ENCODE assay signal across 16 mouse cellular contexts in the genomic region with DNA sequence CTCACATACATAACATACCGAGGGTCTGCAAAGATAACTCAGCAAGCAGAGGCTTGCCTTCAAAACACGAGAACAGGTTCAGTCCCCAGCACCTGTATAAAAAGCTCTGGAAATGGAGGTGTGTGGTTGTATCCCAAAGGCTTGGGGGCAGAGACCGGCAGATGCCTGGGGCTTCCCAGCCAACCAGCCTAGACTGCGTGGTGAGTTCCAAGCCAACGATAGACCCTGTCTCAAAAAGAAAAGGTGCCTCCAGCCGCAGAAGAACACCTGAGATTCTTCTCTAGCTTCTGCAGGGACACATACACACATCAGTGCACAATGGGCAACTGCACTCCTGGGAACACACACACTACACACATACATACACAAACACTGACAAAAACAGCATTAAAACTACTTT.
DNase-seq lines count a peak whose midpoint lies in the region.
"Had no signal": no experiment of that assay in that cellular context is flagged by ENCODE, and none has a peak within 500 bp of the region (broad histone marks: within the 10 kb centered on the region; RNA-seq: fewer than 3 reads in every experiment).

No protein-coding gene starts in this region.

- no peaks in the 10 kb centered on the region for H3K27me3 ChIP-seq in heart, embryonic 10.5 days (ENCODE audit: insufficient read depth, poor library complexity, severe bottlenecking)
- H3K27me3 ChIP-seq: Patski had no signal

- no peak overlapping the region for H3K27ac ChIP-seq in heart, embryonic 10.5 days

- H3K4me1 ChIP-seq in heart, embryonic 10.5 days: no peaks in the 10 kb centered on the region

- H3K9me3 ChIP-seq in heart, embryonic 10.5 days: 0 out of 2 replicates have a peak, but pooled peaks cover 12% of the 10 kb centered on the region

- H3K4me3 ChIP-seq in heart, embryonic 10.5 days: no peak overlapping the region

- intact Hi-C loops in heart, postnatal 36 days (cut with DNase I): no loop called here
- intact Hi-C loops in heart, postnatal 10 days (cut with DNase I): no loop called here

- H3K36me3 ChIP-seq in heart, embryonic 10.5 days: no peaks in the 10 kb centered on the region
- H3K36me3 ChIP-seq: G1E had no signal

- WGBS in heart, embryonic 10.5 days: 79% methylated on average over 6 of the region's 6 CpGs

- peak; percentile 68 for DNase-seq in heart, adult 11 months
- DNase-seq in heart, postnatal 36 days: no peak
- DNase-seq in heart, embryonic 10.5 days (ENCODE audit: low spot score): peak; percentile 63
- no peak for DNase-seq in heart, postnatal 10 days
- DNase-seq: adrenal gland, adult 2 months; adrenal gland, adult 8-10 months; adrenal gland, postnatal 10 days; adrenal gland, postnatal 14 days; adrenal gland, postnatal 25 days; adrenal gland, postnatal 36 days; B cell, adult 2 months; cerebellum, adult 11 months; cerebellum, adult 11-12 months; cerebellum, adult 18-20 months had no signal

Comparison
In these comparisons a context has a peak if more than half of its experiments do, and no peak if none do; other contexts are left out.
1. DNase-seq: peak in heart, adult 11 months (single experiment) and heart, embryonic 10.5 days (single experiment); none in heart, postnatal 36 days (0 of 2) and heart, postnatal 10 days (0 of 2).